Mouse (Mus musculus) embryo, embryonic 10.5 days (tissue): ENCODE measurements around the gene Mon2.

Experiments used
- DNase-seq: peaks from one replicate; pipeline ENCODE4 v3.0.0-alpha.2; 2015; ENCODE audit warnings: low spot score

Gene Mon2

GRCm38 (mm10) chr10:122963463-122964240 is 112.7 kb downstream of the Mon2 start:
- DNase-seq: peak; percentile 65

GRCm38 (mm10) chr10:122962651-122963050 is 113.7 kb downstream of the Mon2 start:
- no peak for DNase-seq

GRCm38 (mm10) chr10:122961494-122961893 is 114.8 kb downstream of the Mon2 start:
- no peak for DNase-seq

GRCm38 (mm10) chr10:122960738-122961137 is 115.6 kb downstream of the Mon2 start:
- no peak for DNase-seq

GRCm38 (mm10) chr10:122960216-122960615 is 116.1 kb downstream of the Mon2 start:
- no peak for DNase-seq

- no peak for DNase-seq
Measured at GRCm38 (mm10) chr10:122958699-122959098, 117.6 kb downstream of the Mon2 start.

- no peak for DNase-seq
Measured at GRCm38 (mm10) chr10:122957918-122958317, 118.4 kb downstream of the Mon2 start.

- DNase-seq: no peak
Measured at GRCm38 (mm10) chr10:122953576-122953975, 122.7 kb downstream of the Mon2 start.

- no peak for DNase-seq
Measured at GRCm38 (mm10) chr10:122950966-122951365, 125.3 kb downstream of the Mon2 start.

GRCm38 (mm10) chr10:122944888-122945287 is 131.4 kb downstream of the Mon2 start:
- no peak for DNase-seq

- no peak for DNase-seq
Measured at GRCm38 (mm10) chr10:122943824-122944223, 132.5 kb downstream of the Mon2 start.

- DNase-seq: no peak
Measured at GRCm38 (mm10) chr10:122942771-122943170, 133.5 kb downstream of the Mon2 start.
